Mouse (Mus musculus): ENCODE measurements at regions not wholly inside any gene's neighbourhood (a gene's known extent, or its start where the extent isn't known, plus 50 kb on each side); places are given as distances from the start of the nearest gene placed in this dataset.

GRCm38 (mm10) chr6:31664495-31664894 is 100.7 kb upstream of the Podxl start:
- in situ Hi-C loops (cut with MboI, MseI): no loop called here

- in situ Hi-C loops (cut with MboI, MseI): no loop called here
Measured at GRCm38 (mm10) chr6:31660778-31661177, 97.0 kb upstream of the Podxl start.

GRCm38 (mm10) chr6:31659901-31660300 is 96.1 kb upstream of the Podxl start:
- in situ Hi-C loops (cut with MboI, MseI): no loop called here

DNA sequence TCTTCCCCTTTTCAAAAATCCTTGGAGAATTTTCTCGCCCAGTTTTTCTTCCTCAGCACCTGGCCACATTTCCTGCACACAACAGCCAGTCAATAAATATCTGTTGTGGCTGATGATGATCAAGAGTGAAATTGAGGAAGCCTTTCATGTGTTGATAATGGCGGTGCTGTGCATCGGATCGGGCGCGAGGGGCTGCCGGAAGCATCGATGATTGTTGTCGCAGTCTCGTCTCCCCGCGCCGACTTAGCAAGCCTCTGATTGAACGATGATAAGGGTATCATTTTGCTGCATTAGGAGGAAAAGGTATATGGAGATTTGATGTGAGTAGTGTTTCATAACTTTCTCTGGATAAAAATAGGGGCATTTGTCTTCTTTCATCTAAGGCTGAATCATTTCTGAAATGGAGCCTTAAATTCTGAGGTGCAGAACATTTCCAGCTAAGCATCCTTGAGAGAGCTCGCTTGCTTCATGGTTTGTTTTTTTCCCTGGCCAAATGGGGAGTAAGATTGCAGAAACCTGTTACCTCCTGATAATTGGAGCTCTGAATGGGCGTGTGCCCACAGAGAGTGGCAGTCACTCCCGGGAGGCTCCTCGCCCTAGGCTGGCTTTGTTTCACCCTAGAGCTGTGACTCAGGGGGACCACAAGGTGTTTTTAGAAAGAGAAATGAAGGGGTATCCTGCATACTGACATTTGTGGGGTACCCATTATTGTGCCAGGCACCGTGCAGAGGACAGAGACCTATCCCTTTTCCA is 94.8 kb upstream of the Podxl start:
- in situ Hi-C loops (cut with MboI, MseI): no loop called here

GRCm38 (mm10) chr6:31650791-31651476 is 87.2 kb upstream of the Podxl start:
- in situ Hi-C loops (cut with MboI, MseI): no loop called here

DNA sequence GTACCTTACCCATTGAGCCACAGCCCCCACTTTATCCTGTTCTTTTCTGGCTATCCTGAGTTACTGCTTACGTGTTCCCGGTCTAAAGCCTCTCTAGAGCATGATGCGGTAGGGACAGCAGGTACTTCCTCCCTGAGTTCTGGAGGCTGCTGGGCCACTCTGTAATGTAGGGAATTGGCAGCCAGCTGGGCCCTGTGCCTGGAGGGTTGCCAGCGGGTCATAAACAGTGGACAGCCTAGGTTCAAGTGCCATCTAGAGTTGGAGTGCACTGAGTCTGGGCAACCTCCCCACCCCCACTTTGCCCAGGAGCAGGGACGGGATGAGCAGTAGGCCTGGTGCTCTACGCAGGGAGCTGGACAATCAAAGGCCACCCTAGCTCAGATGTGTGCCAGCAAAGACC is 81.5 kb upstream of the Podxl start:
- in situ Hi-C loops (cut with MboI, MseI): no loop called here

GRCm38 (mm10) chr6:31644504-31644903 is 80.7 kb upstream of the Podxl start:
- in situ Hi-C loops (cut with MboI, MseI): no loop called here

DNA sequence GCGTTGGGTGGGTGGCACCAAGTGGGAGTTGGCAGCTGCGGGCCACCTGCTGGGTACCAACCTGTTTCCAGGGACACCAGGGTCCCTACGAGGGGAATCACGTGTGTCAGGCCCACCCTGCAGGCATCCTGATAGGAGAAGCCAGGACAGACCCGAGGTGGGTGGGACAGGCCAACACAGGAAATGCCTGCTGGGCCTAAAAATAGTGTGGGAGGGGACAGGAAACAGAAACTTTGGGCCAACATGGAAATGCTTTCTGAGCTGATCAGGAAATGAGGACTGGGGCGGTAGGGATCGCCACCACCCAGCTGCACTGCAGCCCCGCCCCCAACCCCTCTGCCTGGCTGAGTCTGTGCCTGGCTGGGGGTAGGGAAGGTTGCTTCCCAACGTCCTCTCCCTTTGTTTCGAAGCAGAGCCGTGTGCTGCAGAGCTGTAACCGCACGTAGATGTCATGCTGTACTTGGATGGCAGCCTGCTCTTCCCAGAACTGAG is 78.7 kb upstream of the Podxl start:
- in situ Hi-C loops (cut with MboI, MseI): no loop called here

DNA sequence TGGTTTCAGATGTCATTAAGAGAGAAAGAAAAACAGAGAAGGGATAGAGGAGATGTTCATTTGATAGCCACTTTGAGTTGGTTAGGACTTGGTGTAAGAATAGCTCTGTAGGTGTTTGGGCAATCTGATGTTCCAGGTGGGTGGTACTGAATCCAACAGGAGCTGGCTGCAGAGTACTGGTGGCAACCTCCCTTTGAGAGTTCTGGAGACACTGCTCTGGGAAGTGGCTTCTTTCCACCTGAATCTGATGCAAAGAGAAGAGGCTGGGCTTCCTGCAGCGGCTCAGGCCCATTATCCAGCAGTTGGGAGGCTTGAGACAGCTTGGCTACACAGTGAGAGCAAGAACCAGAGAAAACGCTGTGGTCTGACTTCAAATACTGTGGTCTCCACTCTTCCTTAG is 77.0 kb upstream of the Podxl start:
- in situ Hi-C loops (cut with MboI, MseI): no loop called here

DNA sequence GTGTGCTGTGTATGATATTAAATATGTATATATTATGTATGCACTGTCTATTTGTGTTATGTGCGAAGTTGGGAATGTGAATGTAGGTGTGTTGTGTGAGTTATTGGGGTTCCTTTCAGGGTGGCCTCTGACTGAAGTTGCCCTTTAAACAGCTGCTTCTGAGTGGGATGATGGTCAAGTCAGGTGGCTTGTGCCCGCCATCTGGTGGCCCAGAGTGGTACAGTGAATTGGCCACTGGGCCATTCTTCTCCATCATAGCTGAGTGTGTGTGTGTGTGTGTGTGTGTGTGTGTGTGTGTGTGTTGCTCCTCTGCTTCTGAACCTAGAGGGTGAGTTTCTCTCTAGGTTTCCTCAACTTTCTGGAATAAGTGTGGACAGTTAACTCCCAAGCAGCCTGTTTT is 75.7 kb upstream of the Podxl start:
- in situ Hi-C loops (cut with MboI, MseI): no loop called here

DNA sequence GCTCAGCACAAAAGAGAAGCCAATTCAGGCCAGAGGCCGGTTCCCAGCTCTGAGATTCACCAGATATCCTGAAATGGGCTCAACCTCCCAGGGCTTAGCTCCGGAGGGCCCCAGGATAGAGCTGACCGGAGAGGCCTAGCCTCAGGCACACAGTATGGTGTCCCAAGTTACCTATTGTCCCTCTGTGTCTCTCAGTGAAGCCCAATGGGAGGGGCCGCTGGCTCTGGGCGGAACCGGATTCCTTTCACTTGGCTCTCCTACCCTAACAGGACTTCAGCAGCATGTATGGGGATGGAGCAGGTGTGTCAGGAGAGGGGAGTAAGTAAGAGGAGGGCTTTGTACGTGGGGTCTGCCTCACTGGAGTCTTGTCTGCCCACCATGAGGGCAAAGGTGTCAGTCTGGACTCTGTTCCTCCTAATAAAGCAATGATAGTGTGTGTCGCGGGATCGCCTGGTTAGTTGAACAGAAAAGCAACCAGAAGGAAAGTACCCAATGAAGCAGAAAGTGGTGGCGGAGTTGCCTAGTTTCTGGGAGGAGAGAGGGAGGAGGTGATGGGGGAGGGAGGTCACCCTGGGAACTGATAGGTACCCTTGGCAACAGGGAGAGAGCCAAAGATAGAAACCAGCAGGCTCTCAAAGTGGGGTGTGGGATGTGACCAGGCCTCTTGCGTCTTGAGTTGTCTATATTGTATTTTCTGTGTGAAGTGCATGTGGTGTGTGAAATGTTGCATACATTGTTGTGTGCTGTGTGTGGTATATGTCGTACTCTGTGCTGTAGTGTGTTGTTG is 74.8 kb upstream of the Podxl start:
- in situ Hi-C loops (cut with MboI, MseI): no loop called here

DNA sequence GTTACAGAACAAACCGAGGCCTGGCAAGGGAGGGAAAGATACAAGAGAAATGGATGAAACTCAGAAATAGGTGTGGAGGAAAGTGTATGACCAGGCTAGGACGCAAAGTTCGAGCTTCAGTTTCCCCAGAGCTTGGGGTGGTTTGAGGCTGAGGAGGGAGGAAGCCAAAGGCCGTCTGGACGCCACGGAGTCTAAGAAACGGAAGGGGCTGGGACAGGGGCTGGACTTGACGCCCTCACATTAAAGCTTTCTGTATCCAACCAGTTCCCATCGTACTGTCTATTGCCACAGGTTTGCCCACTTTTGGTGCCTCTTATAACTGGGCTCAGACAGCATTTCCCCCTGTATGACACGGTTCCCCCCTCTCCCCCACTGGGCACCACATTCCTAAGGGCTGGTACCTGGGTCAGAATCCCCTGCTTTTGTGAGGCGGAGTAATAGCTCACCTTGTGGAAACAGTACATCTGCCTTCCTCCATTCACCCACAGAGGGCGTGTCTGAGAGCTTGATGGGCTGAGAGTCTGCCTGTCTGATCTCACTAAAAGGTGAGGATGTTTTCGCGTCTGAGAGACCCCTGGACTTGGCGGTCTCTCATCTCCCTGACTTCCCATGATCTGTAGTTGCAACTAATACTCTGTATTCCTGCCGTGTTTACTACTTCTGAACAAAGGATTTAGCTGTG is 73.7 kb upstream of the Podxl start:
- in situ Hi-C loops (cut with MboI, MseI): no loop called here

DNA sequence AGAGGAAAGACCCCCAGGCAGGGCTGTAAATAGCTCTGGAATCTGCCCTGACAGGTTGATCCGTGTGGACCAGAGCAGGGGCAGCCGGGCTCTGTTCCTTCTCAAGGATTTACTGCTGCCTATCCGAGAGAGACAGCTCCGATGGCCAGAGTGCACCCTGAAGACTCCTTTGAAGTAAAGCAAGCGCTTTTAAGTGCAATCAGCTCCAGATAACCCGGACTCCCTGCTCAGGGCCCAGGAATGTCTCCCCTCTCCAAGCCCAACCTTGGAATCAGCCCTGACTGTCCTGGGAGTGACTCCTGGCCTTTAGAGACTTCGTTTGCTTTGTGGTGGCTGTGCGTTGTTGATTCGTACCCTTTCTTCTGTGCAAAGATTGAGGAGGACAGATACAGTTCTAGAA is 73.2 kb upstream of the Podxl start:
- in situ Hi-C loops (cut with MboI, MseI): no loop called here

DNA sequence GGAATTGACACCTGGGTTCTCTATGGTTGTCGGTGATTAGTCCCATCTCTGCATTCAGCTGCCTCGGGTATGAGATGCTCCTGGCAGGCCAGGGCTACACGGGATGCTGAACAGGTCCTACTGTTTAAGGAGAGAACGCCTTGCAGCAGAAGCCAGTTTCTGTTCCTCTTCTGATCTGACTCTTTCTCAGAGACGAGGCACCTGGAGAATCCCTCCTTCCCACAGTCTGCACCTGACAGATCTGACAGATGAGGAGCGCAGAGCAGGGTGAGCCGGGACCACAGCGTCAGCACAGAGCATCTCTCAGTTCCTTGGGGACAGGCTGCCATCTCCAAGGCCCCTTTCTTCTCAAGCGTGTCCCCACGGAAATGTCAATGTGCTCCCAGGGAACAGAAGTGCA is 68.7 kb upstream of the Podxl start:
- in situ Hi-C loops (cut with MboI, MseI): loop anchor here in 1 of 2 experiments (5.0 kb wide), 1 partner anchor 110 kb away; no protein-coding TSS in a partner anchor

DNA sequence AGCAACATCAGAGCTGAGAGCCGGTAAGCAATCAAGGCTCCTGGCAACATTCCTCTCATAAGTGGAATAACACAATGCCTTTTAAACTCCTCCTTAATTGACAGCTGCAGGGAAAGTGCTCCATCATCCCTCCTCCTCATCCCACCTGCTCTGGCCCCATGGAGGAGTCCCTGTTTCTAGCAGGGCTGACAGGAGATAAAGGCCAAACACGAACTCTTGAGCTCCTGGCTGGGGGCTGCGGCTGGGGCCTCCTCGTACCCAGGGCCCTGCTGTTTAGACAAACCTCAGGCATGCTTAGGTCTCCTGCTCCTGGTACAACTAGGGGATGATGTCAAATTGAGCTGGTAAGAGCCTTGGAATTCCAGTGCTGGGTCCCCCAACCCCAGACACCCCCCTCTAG is 66.2 kb upstream of the Podxl start:
- in situ Hi-C loops (cut with MboI, MseI): loop anchor here in 1 of 2 experiments (5.0 kb wide), 1 partner anchor 108 kb away; no protein-coding TSS in a partner anchor

GRCm38 (mm10) chr6:31627912-31628311 is 64.1 kb upstream of the Podxl start:
- in situ Hi-C loops (cut with MboI, MseI): no loop called here

DNA sequence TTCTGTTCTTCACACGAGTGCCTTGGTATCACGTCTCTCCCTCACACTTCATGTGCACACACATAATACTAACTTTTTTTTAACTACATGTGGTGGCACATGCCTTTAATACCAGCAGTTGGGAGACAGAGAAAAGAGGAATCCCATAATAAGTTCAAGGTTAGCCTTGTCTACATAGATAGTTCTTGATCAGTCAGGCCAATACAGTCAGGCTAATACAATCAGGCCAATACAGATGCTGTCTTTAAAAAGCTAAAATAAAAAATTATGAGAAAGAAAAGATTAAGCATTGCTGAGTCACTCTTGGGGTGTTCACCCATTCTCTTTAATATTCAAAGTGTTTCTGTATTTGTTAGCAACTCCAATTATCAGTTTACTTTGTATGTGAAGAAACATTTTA is 61.3 kb upstream of the Podxl start:
- in situ Hi-C loops (cut with MboI, MseI): no loop called here

DNA sequence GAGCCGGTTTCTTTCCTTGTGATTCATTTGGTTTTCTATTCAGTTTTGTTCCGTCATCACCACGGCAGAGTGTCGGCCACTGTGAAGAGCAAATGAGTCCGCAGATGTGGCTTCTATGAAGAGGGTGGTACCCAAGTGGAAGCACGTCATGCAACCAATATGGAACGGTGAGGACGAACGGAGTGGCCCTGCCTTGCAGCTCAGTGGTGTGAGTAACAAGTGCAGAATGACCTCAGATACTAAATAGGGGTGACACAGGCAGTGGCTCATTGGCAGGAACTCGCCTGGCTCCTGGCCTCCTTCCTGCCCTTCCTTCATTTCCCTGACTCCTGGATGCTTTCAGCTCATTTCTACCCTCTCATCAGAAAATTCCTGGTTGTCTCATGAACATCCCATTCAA is 60.6 kb upstream of the Podxl start:
- in situ Hi-C loops (cut with MboI, MseI): no loop called here

GRCm38 (mm10) chr6:31621023-31621422 is 57.2 kb upstream of the Podxl start:
- in situ Hi-C loops (cut with MboI, MseI): no loop called here

DNA sequence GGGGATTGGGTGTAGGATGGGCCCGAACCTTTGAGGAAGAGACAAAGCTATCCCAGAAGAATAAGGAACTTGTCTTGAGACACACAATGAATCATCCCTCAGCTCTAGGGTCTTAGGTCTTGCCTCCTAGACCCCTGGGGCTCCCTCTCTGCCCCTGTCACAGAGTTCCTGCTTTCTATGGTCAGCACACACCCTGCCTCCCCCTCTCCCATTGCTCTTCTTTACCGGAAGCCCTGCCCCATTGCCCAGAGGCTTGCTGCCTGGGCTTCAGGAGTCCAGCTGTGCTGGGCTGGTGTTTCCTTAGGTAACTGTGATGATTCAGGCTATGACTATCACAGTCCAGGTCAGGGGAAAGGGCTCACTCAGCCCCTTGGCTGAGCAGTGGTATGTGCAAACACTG is 55.1 kb upstream of the Podxl start:
- in situ Hi-C loops (cut with MboI, MseI): loop anchor here in 1 of 2 experiments (5.0 kb wide), 1 partner anchor 77 kb away; no protein-coding TSS in a partner anchor

DNA sequence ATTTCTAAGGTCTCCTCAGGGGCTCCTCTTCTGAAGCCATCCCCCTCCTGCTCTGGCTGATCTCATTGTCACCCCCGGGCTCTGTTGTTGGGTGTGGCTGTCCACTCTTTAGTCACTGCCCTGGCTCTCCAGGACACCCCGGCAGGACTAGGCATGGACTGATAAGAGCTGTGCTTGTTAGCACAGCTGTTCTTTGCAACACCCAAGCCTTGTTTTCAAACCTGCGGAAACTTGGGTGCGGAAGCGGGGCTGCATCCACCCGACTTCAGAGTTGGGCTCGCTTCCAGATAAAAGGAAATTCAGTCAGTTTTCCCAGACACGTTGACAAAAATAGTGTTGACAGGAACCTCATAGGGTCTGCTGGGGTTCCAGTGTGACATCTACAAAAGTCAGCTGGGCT is 53.6 kb upstream of the Podxl start:
- in situ Hi-C loops (cut with MboI, MseI): loop anchor here in 1 of 2 experiments (5.0 kb wide), 1 partner anchor 75 kb away; no protein-coding TSS in a partner anchor

Measured in T-helper 17 cell (primary cell).